Mouse (Mus musculus): ENCODE measurements around the gene Clip2.

DNA sequence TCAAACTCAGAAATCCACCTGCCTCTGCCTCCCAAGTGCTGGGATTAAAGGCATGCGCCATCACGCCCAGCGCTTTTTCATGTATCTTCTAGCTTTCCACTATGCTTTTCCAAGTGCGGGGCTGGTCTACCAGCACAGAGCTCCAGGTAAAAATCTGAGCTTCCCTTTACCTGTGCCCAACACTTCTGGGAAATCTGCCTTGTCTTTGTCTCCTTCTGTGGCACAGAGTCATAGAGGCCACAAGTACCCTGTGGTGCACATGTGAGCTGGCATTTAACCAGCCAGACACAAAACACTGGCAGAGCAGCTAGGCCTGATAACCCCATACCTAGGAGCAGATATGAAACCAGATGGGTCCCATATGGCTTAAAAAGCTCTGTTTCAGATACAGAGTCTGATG, 59.3 kb downstream of the Clip2 start:
- no peak for TF ChIP-seq CTCF (IDR thresholded peaks at IDR 0.05; ENCODE audit: borderline replicate concordance, control insufficient read depth, extremely low read depth, insufficient read depth, low read length, poor library complexity)
- TF ChIP-seq POLR2A (IDR thresholded peaks at IDR 0.05; ENCODE audit: control insufficient read depth, extremely low read depth, insufficient read depth, low read length, poor library complexity): no peak
